ENCODE assay signal across 9 mouse cellular contexts in the genomic region with DNA sequence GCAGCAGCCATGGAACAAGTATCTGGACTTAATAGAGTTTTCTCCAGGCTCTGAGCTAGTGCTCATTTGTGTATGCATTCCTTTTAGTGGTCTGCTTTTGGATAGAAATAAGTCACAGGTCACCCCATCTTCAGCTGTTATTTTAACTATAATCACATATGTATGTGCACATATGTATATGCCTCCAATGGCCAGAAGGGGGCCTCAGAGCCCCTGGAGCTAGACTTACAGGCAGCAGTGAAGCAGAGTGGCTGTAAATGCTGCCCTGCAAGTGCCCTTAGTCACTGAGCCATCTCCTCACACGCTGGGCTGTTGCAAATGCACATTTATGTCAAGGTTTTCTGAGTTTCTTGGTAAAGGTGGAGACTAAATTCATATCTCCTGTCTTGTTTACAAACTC.
DNase-seq lines count a peak whose midpoint lies in the region; ATAC-seq and TF ChIP-seq lines count a peak whose summit lies in the region.
"Had no signal": no experiment of that assay in that cellular context is flagged by ENCODE, and none has a peak within 500 bp of the region (broad histone marks: within the 10 kb centered on the region; RNA-seq: fewer than 3 reads in every experiment).

No protein-coding gene starts in this region.

- 74% methylated on average over 1 of the region's 1 CpGs for WGBS in kidney, adult 2 months
- 51% methylated on average over 1 of the region's 1 CpGs for WGBS in kidney, embryonic 15.5 days
- WGBS in midbrain, postnatal 0 days, result 96% methylated on average over 1 of the region's 1 CpGs
- WGBS in midbrain, embryonic 16.5 days, result 83% methylated on average over 1 of the region's 1 CpGs

- no peak overlapping the region for H3K4me2 ChIP-seq in kidney, embryonic 15.5 days
- H3K4me2 ChIP-seq in midbrain, postnatal 0 days (ENCODE audit: low read depth, low read length, poor library complexity, severe bottlenecking), result no peak overlapping the region
- no peak overlapping the region for H3K4me2 ChIP-seq in midbrain, embryonic 16.5 days (ENCODE audit: low read length)

- H3K27me3 ChIP-seq in kidney, adult 2 months (replicated peaks; ENCODE audit: control insufficient read depth, insufficient read depth, low read length), result no peaks in the 10 kb centered on the region
- no peaks in the 10 kb centered on the region for H3K27me3 ChIP-seq in kidney, embryonic 15.5 days
- H3K27me3 ChIP-seq in midbrain, postnatal 0 days (ENCODE audit: insufficient read depth, low read length), result no peaks in the 10 kb centered on the region
- H3K27me3 ChIP-seq in midbrain, embryonic 16.5 days (ENCODE audit: control insufficient read depth, insufficient read depth, low read depth, low read length), result no peaks in the 10 kb centered on the region
- H3K27me3 ChIP-seq in splenic B cell, adult 2 months (ENCODE audit: control insufficient read depth, insufficient read depth, low read length, poor library complexity, severe bottlenecking), result no peaks in the 10 kb centered on the region

- H3K36me3 ChIP-seq in kidney, adult 2 months (ENCODE audit: control insufficient read depth, insufficient read depth, low read length), result no peaks in the 10 kb centered on the region; the same call in 1 of the 2 replicates
- peaks cover 93% of the 10 kb centered on the region for H3K36me3 ChIP-seq in kidney, embryonic 15.5 days
- H3K36me3 ChIP-seq in midbrain, postnatal 0 days (ENCODE audit: insufficient read depth, low read length), result peaks cover 47% of the 10 kb centered on the region
- peaks cover 27% of the 10 kb centered on the region for H3K36me3 ChIP-seq in midbrain, embryonic 16.5 days (ENCODE audit: control insufficient read depth, insufficient read depth, low read length)
- H3K36me3 ChIP-seq in splenic B cell, adult 2 months (ENCODE audit: control insufficient read depth, insufficient read depth, low read length, poor library complexity, severe bottlenecking), result peaks cover 12% of the 10 kb centered on the region

- H3K4me1 ChIP-seq in kidney, adult 2 months (ENCODE audit: control insufficient read depth, insufficient read depth, low read length), result no peaks in the 10 kb centered on the region
- H3K4me1 ChIP-seq in kidney, embryonic 15.5 days, result no peaks in the 10 kb centered on the region
- H3K4me1 ChIP-seq in midbrain, postnatal 0 days (ENCODE audit: insufficient read depth, low read length), result no peaks in the 10 kb centered on the region
- 0 out of 2 replicates have a peak, but pooled peaks cover 2% of the 10 kb centered on the region for H3K4me1 ChIP-seq in midbrain, embryonic 16.5 days (ENCODE audit: control insufficient read depth, insufficient read depth, low read length)

- H3K4me3 ChIP-seq in kidney, adult 2 months (ENCODE audit: insufficient read depth, low read depth, low read length), result no peak overlapping the region
- H3K4me3 ChIP-seq in kidney, embryonic 15.5 days (replicated peaks), result no peak overlapping the region
- no peak overlapping the region for H3K4me3 ChIP-seq in midbrain, postnatal 0 days (ENCODE audit: low read depth, low read length)
- H3K4me3 ChIP-seq in midbrain, embryonic 16.5 days (ENCODE audit: low read depth, low read length), result no peak overlapping the region

- DNase-seq in kidney, adult 2 months, result no peak
- peak; percentile 49 for DNase-seq in midbrain, postnatal 0 days (ENCODE audit: low spot score)
- peak; percentile 52 for DNase-seq in R1 (ENCODE audit: low read depth, low spot score)
- DNase-seq in splenic B cell, adult 2 months (ENCODE audit: low read depth, low spot score), result peak; percentile 42
- DNase-seq in ovary, postnatal 10 days (ENCODE audit: low spot score), result no peak
- DNase-seq: lung, adult 18-20 months had no signal

- H3K9ac ChIP-seq in kidney, embryonic 15.5 days, result no peak overlapping the region
- no peak overlapping the region for H3K9ac ChIP-seq in midbrain, postnatal 0 days (replicated peaks; ENCODE audit: low read length, poor library complexity, severe bottlenecking)
- H3K9ac ChIP-seq in midbrain, embryonic 16.5 days (ENCODE audit: low read depth, low read length), result no peak overlapping the region

- H3K27ac ChIP-seq in kidney, adult 2 months (ENCODE audit: insufficient read depth, low read depth, low read length), result no peak overlapping the region
- no peak overlapping the region for H3K27ac ChIP-seq in kidney, embryonic 15.5 days
- no peak overlapping the region for H3K27ac ChIP-seq in midbrain, postnatal 0 days (ENCODE audit: low read depth, low read length)
- no peak overlapping the region for H3K27ac ChIP-seq in midbrain, embryonic 16.5 days (ENCODE audit: low read length)

- ATAC-seq in kidney, embryonic 15.5 days (replicated peaks; ENCODE audit: low FRiP score), result no peak
- no peak for ATAC-seq in midbrain, postnatal 0 days (ENCODE audit: low FRiP score)
- no peak for ATAC-seq in midbrain, embryonic 16.5 days
- ATAC-seq: intestine, embryonic 16.5 days had no signal

- no peaks in the 10 kb centered on the region for H3K9me3 ChIP-seq in kidney, embryonic 15.5 days (replicated peaks)
- no peaks in the 10 kb centered on the region for H3K9me3 ChIP-seq in midbrain, postnatal 0 days (ENCODE audit: low read length)
- H3K9me3 ChIP-seq in midbrain, embryonic 16.5 days (replicated peaks; ENCODE audit: control insufficient read depth, low read length, poor library complexity, severe bottlenecking), result no peaks in the 10 kb centered on the region

- peak; percentile 48 for TF ChIP-seq CTCF in kidney, adult 2 months (conservative IDR thresholded peaks at IDR 0.05; ENCODE audit: insufficient read depth, insufficient read length, low read depth, low read length)
- TF ChIP-seq CTCF in midbrain, postnatal 0 days (IDR thresholded peaks at IDR 0.05), result peak; percentile 67

- no peak for TF ChIP-seq POLR2A in kidney, adult 2 months (IDR thresholded peaks at IDR 0.05; ENCODE audit: low read depth, low read length)

Comparison
In these comparisons a context has a peak if more than half of its experiments do, and no peak if none do; other contexts are left out.
1. DNase-seq: peak in midbrain, postnatal 0 days (single experiment), R1 (single experiment) and splenic B cell, adult 2 months (single experiment); none in kidney, adult 2 months (single experiment) and ovary, postnatal 10 days (single experiment).